Mouse (Mus musculus): Measurements from ENCODE around the gene Ksr2. TPM values are rescaled to one million over a fixed set of nuclear protein-coding genes. Genes with fewer than 3 reads are reported as not detected.

Ksr2 gene
- 0.15 and 0.24 TPM in 2 replicates for polyA plus RNA-seq (2015; fragmentation: Nextera tagmentation; extraction: Ambion mirVana)

GRCm38 (mm10) chr5:117413507-117414501 lies at the start of gene Ksr2:
Gene Ksr2 (plus strand): TSS chr5:117414000.

DNA sequence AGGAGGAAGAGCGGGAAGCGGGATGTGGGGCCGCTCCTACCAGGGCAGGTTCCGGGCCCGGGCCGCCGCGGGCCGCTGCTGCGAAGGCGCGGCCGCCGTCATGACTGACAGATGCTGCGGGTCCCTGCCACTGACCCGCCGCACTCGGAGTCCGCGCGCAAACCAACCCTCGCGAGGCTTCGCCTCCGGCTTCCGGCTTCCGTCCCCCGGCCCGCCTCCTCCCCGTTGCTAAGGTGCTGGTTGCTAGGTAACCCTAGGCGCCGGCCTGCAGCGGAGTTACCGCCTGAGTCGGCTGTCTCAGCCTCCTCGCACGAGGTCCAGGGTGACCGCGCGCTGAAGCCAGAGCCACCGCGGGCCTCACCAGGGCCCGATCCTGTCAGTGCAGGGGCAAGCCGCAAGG lies 24.9 kb upstream of the Ksr2 start, which contains the start of gene Rfc5:
Gene Rfc5, minus strand, starts transcription at position 171 of the 400 bp plus-strand sequence.

GRCm38 (mm10) chr5:117780681-117781080 lies 366.9 kb downstream of the Ksr2 start, which contains the start of gene Nos1:
Gene Nos1 (plus strand): TSS chr5:117781032.

Other genes with a start within 250 kb of the Ksr2 start
- 359 and 398 TPM in 2 replicates for gene Pebp1, start 126.4 kb upstream of the Ksr2 start, polyA plus RNA-seq (2015; fragmentation: Nextera tagmentation; extraction: Ambion mirVana)
- 5.4 and 7.0 TPM in 2 replicates for gene Vsig10, start 94.9 kb upstream of the Ksr2 start, polyA plus RNA-seq (2015; fragmentation: Nextera tagmentation; extraction: Ambion mirVana)
- gene Wsb2, start 56.7 kb upstream of the Ksr2 start, polyA plus RNA-seq (2015; fragmentation: Nextera tagmentation; extraction: Ambion mirVana): 67.3 and 74.0 TPM in 2 replicates
- gene Rfc5, start 25.0 kb upstream of the Ksr2 start, polyA plus RNA-seq (2015; fragmentation: Nextera tagmentation; extraction: Ambion mirVana): 13.8 and 15.9 TPM in 2 replicates